Mouse (Mus musculus): Measurements from ENCODE around the gene Abca1.

Abca1 gene

GRCm38 (mm10) chr4:53009871-53010270 is 149.8 kb downstream of the Abca1 start:
- DNase-seq (ENCODE audit: low spot score in 2 of 2): no peak

- DNase-seq (ENCODE audit: low spot score in 2 of 2): no peak
Observed at GRCm38 (mm10) chr4:53009183-53009582, 150.5 kb downstream of the Abca1 start.

- no peak for DNase-seq (ENCODE audit: low spot score in 2 of 2)
Observed at GRCm38 (mm10) chr4:53000154-53000553, 159.5 kb downstream of the Abca1 start.

- no peak for DNase-seq (ENCODE audit: low spot score in 2 of 2)
Observed at GRCm38 (mm10) chr4:52999449-52999848, 160.2 kb downstream of the Abca1 start.

GRCm38 (mm10) chr4:52989248-52989647 is 170.4 kb downstream of the Abca1 start, which contains the start of gene Nipsnap3a:
Nipsnap3a (plus strand) TSS chr4:52989272.
- no peak for DNase-seq (ENCODE audit: low spot score in 2 of 2)

- no peak for DNase-seq (ENCODE audit: low spot score in 2 of 2)
Observed at GRCm38 (mm10) chr4:52986266-52986665, 173.4 kb downstream of the Abca1 start.

GRCm38 (mm10) chr4:52985216-52985615 is 174.5 kb downstream of the Abca1 start:
- no peak for DNase-seq (ENCODE audit: low spot score in 2 of 2)
